Comparison of ENCODE assay signal across 8 mouse cellular contexts in the genomic region with DNA sequence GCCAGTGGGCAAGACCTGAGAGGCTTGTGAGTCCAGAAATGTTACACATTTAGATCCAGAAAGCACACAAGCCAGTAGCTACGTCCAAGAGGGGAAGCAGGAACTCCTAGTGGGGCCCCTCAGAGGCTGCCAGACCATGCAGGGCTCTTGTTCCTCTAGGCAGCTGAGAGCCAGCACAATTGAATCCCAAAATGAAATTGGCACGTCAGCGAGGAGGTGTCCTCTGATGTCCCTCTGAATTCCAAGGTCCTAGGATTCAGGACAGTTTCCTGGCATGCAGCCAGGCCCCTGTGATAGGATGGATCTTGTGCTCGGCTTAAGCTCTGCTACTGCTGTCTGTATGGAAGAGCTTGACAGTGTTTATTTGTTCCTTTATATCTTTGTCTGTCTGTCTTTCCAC.
DNase-seq lines count a peak whose midpoint lies in the region; ATAC-seq and TF ChIP-seq lines count a peak whose summit lies in the region.

No protein-coding gene starts in this region.

- no peak overlapping the region for H3K4me2 ChIP-seq in forebrain, embryonic 14.5 days (ENCODE audit: low read length)
- no peak overlapping the region for H3K4me2 ChIP-seq in forebrain, embryonic 15.5 days (replicated peaks)
- no peak overlapping the region for H3K4me2 ChIP-seq in intestine, embryonic 15.5 days (replicated peaks)
- no peak overlapping the region for H3K4me2 ChIP-seq in intestine, postnatal 0 days (replicated peaks; ENCODE audit: low read depth)

- no peak for TF ChIP-seq CTCF in intestine, postnatal 0 days (IDR thresholded peaks at IDR 0.05; ENCODE audit: low read depth)

- no peak overlapping the region for H3K9ac ChIP-seq in forebrain, embryonic 14.5 days (ENCODE audit: low read length)
- no peak overlapping the region for H3K9ac ChIP-seq in forebrain, embryonic 15.5 days (replicated peaks)
- H3K9ac ChIP-seq in intestine, embryonic 15.5 days = no peak overlapping the region
- H3K9ac ChIP-seq in intestine, postnatal 0 days (ENCODE audit: low read depth, low read length) = no peak overlapping the region

- no peaks in the 10 kb centered on the region for H3K4me1 ChIP-seq in forebrain, embryonic 14.5 days (ENCODE audit: control insufficient read depth, insufficient read depth, low read length)
- 0 out of 2 replicates have a peak, but pooled peaks cover 5% of the 10 kb centered on the region for H3K4me1 ChIP-seq in forebrain, embryonic 15.5 days
- H3K4me1 ChIP-seq in intestine, embryonic 15.5 days (replicated peaks) = 0 out of 2 replicates have a peak, but pooled peaks cover 5% of the 10 kb centered on the region
- H3K4me1 ChIP-seq in intestine, postnatal 0 days (replicated peaks; ENCODE audit: control insufficient read depth, insufficient read depth, low read length) = no peaks in the 10 kb centered on the region

- H3K27me3 ChIP-seq in forebrain, embryonic 14.5 days (replicated peaks; ENCODE audit: control insufficient read depth, insufficient read depth, low read length) = no peaks in the 10 kb centered on the region
- H3K27me3 ChIP-seq in forebrain, embryonic 15.5 days = no peaks in the 10 kb centered on the region
- H3K27me3 ChIP-seq in intestine, embryonic 15.5 days (replicated peaks) = no peaks in the 10 kb centered on the region
- no peaks in the 10 kb centered on the region for H3K27me3 ChIP-seq in intestine, postnatal 0 days (replicated peaks; ENCODE audit: control insufficient read depth, insufficient read depth, low read length)

- no peaks in the 10 kb centered on the region for H3K36me3 ChIP-seq in forebrain, embryonic 14.5 days (ENCODE audit: control insufficient read depth, insufficient read depth, low read length)
- no peaks in the 10 kb centered on the region for H3K36me3 ChIP-seq in forebrain, embryonic 15.5 days
- no peaks in the 10 kb centered on the region for H3K36me3 ChIP-seq in intestine, embryonic 15.5 days
- no peaks in the 10 kb centered on the region for H3K36me3 ChIP-seq in intestine, postnatal 0 days (ENCODE audit: control insufficient read depth, insufficient read depth)

- WGBS in forebrain, embryonic 14.5 days = 36% methylated on average over 4 of the region's 4 CpGs
- 22% methylated on average over 4 of the region's 4 CpGs for WGBS in forebrain, embryonic 15.5 days
- 30% methylated on average over 4 of the region's 4 CpGs for WGBS in intestine, embryonic 15.5 days
- 30% methylated on average over 4 of the region's 4 CpGs for WGBS in intestine, postnatal 0 days

- H3K4me3 ChIP-seq in forebrain, embryonic 14.5 days (ENCODE audit: low read depth, low read length) = no peak overlapping the region
- H3K4me3 ChIP-seq in forebrain, embryonic 15.5 days = no peak overlapping the region
- H3K4me3 ChIP-seq in intestine, embryonic 15.5 days (replicated peaks) = no peak overlapping the region
- no peak overlapping the region for H3K4me3 ChIP-seq in intestine, postnatal 0 days (ENCODE audit: low read depth, low read length)

- no peaks in the 10 kb centered on the region for H3K9me3 ChIP-seq in forebrain, embryonic 14.5 days (replicated peaks; ENCODE audit: control insufficient read depth, low read length)
- no peaks in the 10 kb centered on the region for H3K9me3 ChIP-seq in forebrain, embryonic 15.5 days
- H3K9me3 ChIP-seq in intestine, embryonic 15.5 days = no peaks in the 10 kb centered on the region
- H3K9me3 ChIP-seq in intestine, postnatal 0 days (ENCODE audit: control insufficient read depth) = no peaks in the 10 kb centered on the region

- no peak overlapping the region for H3K27ac ChIP-seq in forebrain, embryonic 14.5 days (ENCODE audit: low read depth, low read length)
- H3K27ac ChIP-seq in forebrain, embryonic 15.5 days (replicated peaks) = no peak overlapping the region
- no peak overlapping the region for H3K27ac ChIP-seq in intestine, embryonic 15.5 days
- H3K27ac ChIP-seq in intestine, postnatal 0 days (ENCODE audit: low read depth, low read length) = no peak overlapping the region

- ATAC-seq in forebrain, embryonic 14.5 days = no peak
- ATAC-seq in forebrain, embryonic 15.5 days (replicated peaks) = no peak
- no peak for ATAC-seq in intestine, embryonic 15.5 days
- ATAC-seq in intestine, postnatal 0 days = no peak

- DNase-seq in forebrain, embryonic 14.5 days (ENCODE audit: low spot score) = peak; percentile 15
- DNase-seq in ovary, postnatal 36 days (ENCODE audit: low spot score) = peak; percentile 39
- no peak for DNase-seq in ovary, postnatal 10 days (ENCODE audit: low spot score)
- peak; percentile 81 for DNase-seq in heart, adult 8-10 months (ENCODE audit: low spot score)
- DNase-seq in lung, postnatal 36 days = peak; percentile 60
